Mouse (Mus musculus): ENCODE measurements at regions not wholly inside any gene's neighbourhood (a gene's known extent, or its start where the extent isn't known, plus 50 kb on each side); places are given as distances from the start of the nearest gene placed in this dataset.

GRCm38 (mm10) chr8:8992461-8993032 is 302.2 kb upstream of the Arglu1 start:
- peak overlapping the region; percentile 33 for H3K4me3 ChIP-seq
- 0 out of 2 replicates have a peak, but pooled peaks cover 5% of the 10 kb centered on the region for H3K9me3 ChIP-seq
- H3K27me3 ChIP-seq (replicated peaks; ENCODE audit: low read depth, poor library complexity, severe bottlenecking): no peaks in the 10 kb centered on the region
- peak overlapping the region; percentile 79 for H3K27ac ChIP-seq (replicated peaks)
- no peaks in the 10 kb centered on the region for H3K36me3 ChIP-seq (replicated peaks)
- H3K4me1 ChIP-seq: peaks cover 51% of the 10 kb centered on the region
- WGBS: 7% methylated on average over 11 of the region's 11 CpGs
- DNase-seq (ENCODE audit: low spot score): peak; percentile 85

GRCm38 (mm10) chr8:8991026-8991425 is 300.7 kb upstream of the Arglu1 start:
- Histone ChIP-seq H3K36me3 (replicated peaks) (no peaks in the 10 kb centered on the region), H3K4me3 (no peak overlapping the region), H3K4me1 (peaks cover 58% of the 10 kb centered on the region), H3K27me3 (replicated peaks; ENCODE audit: low read depth, poor library complexity, severe bottlenecking) (no peaks in the 10 kb centered on the region), H3K9me3 (0 out of 2 replicates have a peak, but pooled peaks cover 5% of the 10 kb centered on the region), H3K27ac (replicated peaks) (peak overlapping the region; percentile 35; the same call in 1 of the 2 replicates)
- WGBS: 60% methylated on average over 8 of the region's 8 CpGs
- no peak for DNase-seq (ENCODE audit: low spot score)

- no peak overlapping the region; the same call in 1 of the 2 replicates for H3K27ac ChIP-seq (replicated peaks)
- DNase-seq (ENCODE audit: low spot score): no peak
- no peaks in the 10 kb centered on the region for H3K36me3 ChIP-seq (replicated peaks)
- no peak overlapping the region for H3K4me3 ChIP-seq
- H3K27me3 ChIP-seq (replicated peaks; ENCODE audit: low read depth, poor library complexity, severe bottlenecking): peaks cover 5% of the 10 kb centered on the region; the same call in 1 of the 2 replicates
- 43% methylated on average over 9 of the region's 9 CpGs for WGBS
- H3K4me1 ChIP-seq: peaks cover 40% of the 10 kb centered on the region
- 0 out of 2 replicates have a peak, but pooled peaks cover 5% of the 10 kb centered on the region for H3K9me3 ChIP-seq
These were observed 295.7 kb upstream of the Arglu1 start for GRCm38 (mm10) chr8:8986068-8986467.

- Histone ChIP-seq H3K4me1 (peaks cover 33% of the 10 kb centered on the region), H3K27ac (replicated peaks) (no peak overlapping the region), H3K4me3 (no peak overlapping the region), H3K27me3 (replicated peaks; ENCODE audit: low read depth, poor library complexity, severe bottlenecking) (peaks cover 5% of the 10 kb centered on the region; the same call in 1 of the 2 replicates), H3K36me3 (replicated peaks) (no peaks in the 10 kb centered on the region), H3K9me3 (0 out of 2 replicates have a peak, but pooled peaks cover 5% of the 10 kb centered on the region)
- 86% methylated on average over 13 of the region's 13 CpGs for WGBS
- DNase-seq (ENCODE audit: low spot score): no peak
These were observed 295.1 kb upstream of the Arglu1 start for GRCm38 (mm10) chr8:8985395-8985794.

GRCm38 (mm10) chr8:8984829-8985251 is 294.5 kb upstream of the Arglu1 start:
- 37% methylated on average over 11 of the region's 11 CpGs for WGBS
- DNase-seq (ENCODE audit: low spot score): no peak
- peak overlapping the region; percentile 54; the same call in 1 of the 2 replicates for H3K27ac ChIP-seq (replicated peaks)

GRCm38 (mm10) chr8:8984159-8984828 is 294.0 kb upstream of the Arglu1 start:
- H3K9me3 ChIP-seq: 0 out of 2 replicates have a peak, but pooled peaks cover 5% of the 10 kb centered on the region
- H3K27me3 ChIP-seq (replicated peaks; ENCODE audit: low read depth, poor library complexity, severe bottlenecking): peaks cover 5% of the 10 kb centered on the region; the same call in 1 of the 2 replicates
- 17% methylated on average over 13 of the region's 13 CpGs for WGBS
- no peak overlapping the region for H3K27ac ChIP-seq (replicated peaks)
- DNase-seq (ENCODE audit: low spot score): no peak
- no peak overlapping the region; the same call in 1 of the 2 replicates for H3K4me3 ChIP-seq
- H3K36me3 ChIP-seq (replicated peaks): no peaks in the 10 kb centered on the region
- peaks cover 33% of the 10 kb centered on the region for H3K4me1 ChIP-seq

More at GRCm38 (mm10) chr8:8984829-8985251, 294.5 kb upstream of the Arglu1 start:
- Histone ChIP-seq H3K9me3 (0 out of 2 replicates have a peak, but pooled peaks cover 5% of the 10 kb centered on the region), H3K27me3 (replicated peaks; ENCODE audit: low read depth, poor library complexity, severe bottlenecking) (peaks cover 5% of the 10 kb centered on the region; the same call in 1 of the 2 replicates), H3K4me3 (no peak overlapping the region; the same call in 1 of the 2 replicates), H3K4me1 (peaks cover 33% of the 10 kb centered on the region), H3K36me3 (replicated peaks) (no peaks in the 10 kb centered on the region)

GRCm38 (mm10) chr8:8983133-8983661 is 292.9 kb upstream of the Arglu1 start:
- no peak for DNase-seq (ENCODE audit: low spot score)
- Histone ChIP-seq H3K27ac (replicated peaks) (no peak overlapping the region), H3K9me3 (0 out of 2 replicates have a peak, but pooled peaks cover 3% of the 10 kb centered on the region), H3K27me3 (replicated peaks; ENCODE audit: low read depth, poor library complexity, severe bottlenecking) (peaks cover 5% of the 10 kb centered on the region; the same call in 1 of the 2 replicates), H3K4me1 (peaks cover 33% of the 10 kb centered on the region), H3K4me3 (no peak overlapping the region), H3K36me3 (replicated peaks) (no peaks in the 10 kb centered on the region)
- 52% methylated on average over 5 of the region's 5 CpGs for WGBS

GRCm38 (mm10) chr8:8978969-8979368 is 288.6 kb upstream of the Arglu1 start:
- 71% methylated on average over 1 of the region's 1 CpGs for WGBS
- H3K4me3 ChIP-seq: no peak overlapping the region
- H3K27me3 ChIP-seq (replicated peaks; ENCODE audit: low read depth, poor library complexity, severe bottlenecking): 0 out of 2 replicates have a peak, but pooled peaks cover 5% of the 10 kb centered on the region
- H3K36me3 ChIP-seq (replicated peaks): no peaks in the 10 kb centered on the region
- DNase-seq (ENCODE audit: low spot score): no peak
- no peak overlapping the region for H3K27ac ChIP-seq (replicated peaks)
- H3K9me3 ChIP-seq: no peaks in the 10 kb centered on the region
- peaks cover 12% of the 10 kb centered on the region for H3K4me1 ChIP-seq

- H3K4me1 ChIP-seq: peaks cover 10% of the 10 kb centered on the region
- no peak overlapping the region for H3K4me3 ChIP-seq
- no peak for DNase-seq (ENCODE audit: low spot score)
- H3K36me3 ChIP-seq (replicated peaks): no peaks in the 10 kb centered on the region
- no peak overlapping the region for H3K27ac ChIP-seq (replicated peaks)
- 73% methylated on average over 6 of the region's 6 CpGs for WGBS
- no peaks in the 10 kb centered on the region for H3K27me3 ChIP-seq (replicated peaks; ENCODE audit: low read depth, poor library complexity, severe bottlenecking)
- H3K9me3 ChIP-seq: 0 out of 2 replicates have a peak, but pooled peaks cover 2% of the 10 kb centered on the region
These were observed 283.4 kb upstream of the Arglu1 start for GRCm38 (mm10) chr8:8973769-8974168.

- DNase-seq (ENCODE audit: low spot score): no peak
- Histone ChIP-seq H3K9me3 (0 out of 2 replicates have a peak, but pooled peaks cover 2% of the 10 kb centered on the region), H3K27me3 (replicated peaks; ENCODE audit: low read depth, poor library complexity, severe bottlenecking) (no peaks in the 10 kb centered on the region), H3K4me1 (peaks cover 12% of the 10 kb centered on the region), H3K27ac (replicated peaks) (no peak overlapping the region), H3K36me3 (replicated peaks) (no peaks in the 10 kb centered on the region), H3K4me3 (no peak overlapping the region)
- 74% methylated on average over 6 of the region's 6 CpGs for WGBS
These were observed 283.0 kb upstream of the Arglu1 start for GRCm38 (mm10) chr8:8973334-8973733.

- 0 out of 2 replicates have a peak, but pooled peaks cover 2% of the 10 kb centered on the region for H3K9me3 ChIP-seq
- H3K36me3 ChIP-seq (replicated peaks): no peaks in the 10 kb centered on the region
- no peak overlapping the region for H3K4me3 ChIP-seq
- no peak for DNase-seq (ENCODE audit: low spot score)
- H3K27me3 ChIP-seq (replicated peaks; ENCODE audit: low read depth, poor library complexity, severe bottlenecking): no peaks in the 10 kb centered on the region
- H3K27ac ChIP-seq (replicated peaks): no peak overlapping the region
- WGBS: 87% methylated on average over 5 of the region's 5 CpGs
- H3K4me1 ChIP-seq: peaks cover 25% of the 10 kb centered on the region
These were observed 280.5 kb upstream of the Arglu1 start for GRCm38 (mm10) chr8:8970776-8971175.

- Histone ChIP-seq H3K27ac (replicated peaks) (no peak overlapping the region), H3K9me3 (0 out of 2 replicates have a peak, but pooled peaks cover 2% of the 10 kb centered on the region), H3K4me1 (peaks cover 29% of the 10 kb centered on the region), H3K27me3 (replicated peaks; ENCODE audit: low read depth, poor library complexity, severe bottlenecking) (no peaks in the 10 kb centered on the region), H3K36me3 (replicated peaks) (no peaks in the 10 kb centered on the region), H3K4me3 (no peak overlapping the region)
- WGBS: 91% methylated on average over 5 of the region's 5 CpGs
- DNase-seq (ENCODE audit: low spot score): no peak
These were observed 280.0 kb upstream of the Arglu1 start for GRCm38 (mm10) chr8:8970346-8970745.

All from embryonic facial prominence, embryonic 10.5 days (tissue).